Mouse (Mus musculus) MEL (cell line): ENCODE data around the gene Abca5. TPM values are rescaled to one million over a fixed set of nuclear protein-coding genes. Genes with fewer than 3 reads are reported as not detected.

Source experiments
- DNase-seq: peaks from one replicate; pipeline ENCODE4 v3.0.0; 2011; ENCODE audit warnings: low read depth, low spot score
- H3K27ac ChIP-seq: 2 replicates; pipeline ENCODE4 v1.5.1; 2012; ENCODE audit warnings: low read depth, mild to moderate bottlenecking, control low read depth, low read length, moderate library complexity; ENCODE audit not compliant: control insufficient read depth
- H3K27me3 ChIP-seq, 2 experiments: fragments of 150-350 bp in 1 of 2; sonication (generic) in 1 of 2; 2 replicates each; pipeline ENCODE4 v1.6.1; 2012; ENCODE audit warnings: low read length in 2 of 2, mild to moderate bottlenecking in 2 of 2, improper control_type of control experiment in 1 of 2, moderate library complexity in 1 of 2; ENCODE audit not compliant: insufficient read depth in 2 of 2, control insufficient read depth in 1 of 2
- H3K36me3 ChIP-seq, 2 experiments: 2 replicates each; pipeline ENCODE4 v1.6.1; 2012 to 2014; ENCODE audit warnings: low read length in 2 of 2, improper control_type of control experiment in 1 of 2, inconsistent platforms in 1 of 2, mild to moderate bottlenecking in 1 of 2; ENCODE audit not compliant: insufficient read depth in 2 of 2, control insufficient read depth in 1 of 2
- H3K4me1 ChIP-seq, 2 experiments: fragments of 150-350 bp in 1 of 2; sonication (generic) in 1 of 2; 2 replicates each; pipeline ENCODE4 v1.6.1; 2012; ENCODE audit warnings: low read length in 2 of 2, improper control_type of control experiment in 1 of 2, mild to moderate bottlenecking in 1 of 2; ENCODE audit not compliant: insufficient read depth in 2 of 2, control insufficient read depth in 1 of 2
- H3K4me3 ChIP-seq, 2 experiments: fragments of 150-350 bp in 1 of 2; sonication (generic) in 1 of 2; 2 replicates each; pipeline ENCODE4 v1.5.1; 2012; ENCODE audit warnings: low read depth in 2 of 2, low read length in 2 of 2, mild to moderate bottlenecking in 2 of 2, moderate library complexity in 2 of 2, control low read depth in 1 of 2, improper control_type of control experiment in 1 of 2; ENCODE audit not compliant: control insufficient read depth in 1 of 2, insufficient read depth in 1 of 2
- H3K79me2 ChIP-seq: 2 replicates; pipeline ENCODE4 v1.6.1; 2012; ENCODE audit warnings: mild to moderate bottlenecking, low read length, moderate library complexity; ENCODE audit not compliant: control insufficient read depth, poor library complexity, insufficient read depth
- H3K9ac ChIP-seq: 2 replicates; pipeline ENCODE4 v1.6.1; 2012; ENCODE audit warnings: low read depth, mild to moderate bottlenecking, control low read depth, low read length, moderate library complexity; ENCODE audit not compliant: control insufficient read depth, poor library complexity, severe bottlenecking
- H3K9me3 ChIP-seq: fragments of 150-350 bp; sonication (generic); replicated peaks from 2 replicates; pipeline ENCODE4 v1.6.1; 2012; ENCODE audit warnings: mild to moderate bottlenecking, low read length, improper control_type of control experiment, moderate library complexity; ENCODE audit not compliant: insufficient read depth
- CHD1 ChIP-seq: IDR thresholded peaks from 2 replicates; pipeline ENCODE4 v1.6.1; 2012; ENCODE audit warnings: low read depth, mild to moderate bottlenecking, inconsistent platforms, low read length, improper control_type of control experiment
- CHD2 ChIP-seq: IDR thresholded peaks from 2 replicates; pipeline ENCODE4 v1.6.1; 2011; ENCODE audit warnings: low read length, improper control_type of control experiment
- CTCF ChIP-seq, 3 experiments: IDR thresholded peaks in 2 of 3; conservative IDR thresholded peaks in 1 of 3; 2 replicates each; pipeline ENCODE4 v1.5.1; 2011 to 2012; ENCODE audit warnings: low read length in 3 of 3, low read depth in 2 of 3, mild to moderate bottlenecking in 2 of 3, improper control_type of control experiment in 1 of 3, inconsistent platforms in 1 of 3, mixed read lengths in 1 of 3, moderate library complexity in 1 of 3; ENCODE audit not compliant: control insufficient read depth in 1 of 3, insufficient read depth in 1 of 3, poor library complexity in 1 of 3, severe bottlenecking in 1 of 3
- ELF1 ChIP-seq: IDR thresholded peaks from 2 replicates; pipeline ENCODE4 v1.6.1; 2014; ENCODE audit warnings: low read depth, mild to moderate bottlenecking, inconsistent platforms, low read length, improper control_type of control experiment, moderate library complexity
- ETS1 ChIP-seq: IDR thresholded peaks from 2 replicates; pipeline ENCODE4 v1.6.1; 2012; ENCODE audit warnings: low read depth, mild to moderate bottlenecking, inconsistent platforms, low read length, improper control_type of control experiment, moderate library complexity
- GATA1 ChIP-seq: IDR thresholded peaks from 2 replicates; pipeline ENCODE4 v1.6.1; 2011; ENCODE audit warnings: low read depth, low read length, improper control_type of control experiment
- HCFC1 ChIP-seq: IDR thresholded peaks from 2 replicates; pipeline ENCODE4 v1.6.1; 2012; ENCODE audit warnings: low read depth, mild to moderate bottlenecking, inconsistent platforms, low read length, improper control_type of control experiment, moderate library complexity
- MAX ChIP-seq: IDR thresholded peaks from 2 replicates; pipeline ENCODE4 v1.6.1; 2011; ENCODE audit warnings: low read length, improper control_type of control experiment
- MAZ ChIP-seq: IDR thresholded peaks from 2 replicates; pipeline ENCODE4 v1.6.1; 2012; ENCODE audit warnings: low read depth, mild to moderate bottlenecking, inconsistent platforms, low read length, improper control_type of control experiment
- MEF2A ChIP-seq: IDR thresholded peaks from 2 replicates; pipeline ENCODE4 v1.6.1; 2014; ENCODE audit warnings: low read depth, mild to moderate bottlenecking, inconsistent platforms, low read length, improper control_type of control experiment; ENCODE audit not compliant: poor library complexity, insufficient replicate concordance, severe bottlenecking; ENCODE audit errors: extremely low read depth
- MXI1 ChIP-seq: IDR thresholded peaks from 2 replicates; pipeline ENCODE4 v1.6.1; 2011; ENCODE audit warnings: mild to moderate bottlenecking, low read depth, low read length, improper control_type of control experiment
- MYB ChIP-seq: IDR thresholded peaks from 2 replicates; pipeline ENCODE4 v1.6.1; 2011; ENCODE audit warnings: mild to moderate bottlenecking, low read depth, low read length, improper control_type of control experiment
- NELFE ChIP-seq: IDR thresholded peaks from 2 replicates; pipeline ENCODE4 v1.6.1; 2011; ENCODE audit warnings: low read depth, low read length, improper control_type of control experiment
- POLR2AphosphoS2 ChIP-seq: IDR thresholded peaks from 2 replicates; pipeline ENCODE4 v1.6.1; 2011; ENCODE audit warnings: low read length, improper control_type of control experiment
- RAD21 ChIP-seq: IDR thresholded peaks from 2 replicates; pipeline ENCODE4 v1.6.1; 2011; ENCODE audit warnings: mild to moderate bottlenecking, low read depth, low read length, improper control_type of control experiment
- RCOR1 ChIP-seq: IDR thresholded peaks from 2 replicates; pipeline ENCODE4 v1.6.1; 2012; ENCODE audit warnings: low read depth, mild to moderate bottlenecking, inconsistent platforms, low read length, improper control_type of control experiment
- SMC3 ChIP-seq: IDR thresholded peaks from 2 replicates; pipeline ENCODE4 v1.6.1; 2011; ENCODE audit warnings: low read depth, low read length, improper control_type of control experiment
- TAL1 ChIP-seq: IDR thresholded peaks from 2 replicates; pipeline ENCODE4 v1.6.1; 2012; ENCODE audit warnings: mild to moderate bottlenecking, inconsistent platforms, low read length, moderate library complexity, mixed read lengths
- TBP ChIP-seq: IDR thresholded peaks from 2 replicates; pipeline ENCODE4 v1.8.0; 2011; ENCODE audit warnings: low read depth, low read length, improper control_type of control experiment
- TCF12 ChIP-seq: IDR thresholded peaks from 2 replicates; pipeline ENCODE4 v1.6.1; 2014; ENCODE audit warnings: low read depth, mild to moderate bottlenecking, inconsistent platforms, low read length, improper control_type of control experiment, moderate library complexity
- UBTF ChIP-seq: IDR thresholded peaks from 2 replicates; pipeline ENCODE4 v1.6.1; 2012; ENCODE audit warnings: low read depth, mild to moderate bottlenecking, inconsistent platforms, low read length, improper control_type of control experiment, moderate library complexity, borderline replicate concordance; ENCODE audit not compliant: insufficient read depth
- USF1 ChIP-seq: IDR thresholded peaks from 2 replicates; pipeline ENCODE4 v1.6.1; 2014; ENCODE audit warnings: low read depth, mild to moderate bottlenecking, inconsistent platforms, low read length, improper control_type of control experiment, moderate library complexity
- USF2 ChIP-seq, 2 experiments: IDR thresholded peaks; 2 replicates each; pipeline ENCODE4 v1.6.1; 2011 to 2012; ENCODE audit warnings: improper control_type of control experiment in 2 of 2, low read length in 2 of 2, borderline replicate concordance in 1 of 2, inconsistent platforms in 1 of 2, low read depth in 1 of 2, mild to moderate bottlenecking in 1 of 2; ENCODE audit not compliant: insufficient read depth in 1 of 2
- ZC3H11A ChIP-seq: IDR thresholded peaks from 2 replicates; pipeline ENCODE4 v1.6.1; 2012; ENCODE audit warnings: low read depth, mild to moderate bottlenecking, inconsistent platforms, low read length, improper control_type of control experiment
- ZMIZ1 ChIP-seq: IDR thresholded peaks from 2 replicates; pipeline ENCODE4 v1.6.1; 2012; ENCODE audit warnings: low read depth, mild to moderate bottlenecking, inconsistent platforms, low read length, improper control_type of control experiment, moderate library complexity
- polyA plus RNA-seq, 2 experiments: library from polyadenylated mRNA; stranded (reverse) in 1 of 2; unstranded in 1 of 2; fragments of >175 nt in 1 of 2; fragments of >200 nt in 1 of 2; gene quantifications; 2 replicates each; pipeline versions ENCODE4 v1.2.1 to v1.2.4; 2012; ENCODE audit warnings: low replicate concordance in 2 of 2, low read depth in 1 of 2; ENCODE audit not compliant: insufficient read length in 2 of 2, insufficient read depth in 1 of 2, missing spikeins in 1 of 2
- total RNA-seq: library from RNA; depleted of rRNA; stranded (reverse); fragments of 300-350 nt; gene quantifications from 2 replicates; pipeline ENCODE4 v1.2.3, GENCODE M21; 2012

The Abca5 gene
- total and polyA plus RNA-seq, 3 experiments, result 0.35 to 0.78 TPM; not detected in 1

DNA sequence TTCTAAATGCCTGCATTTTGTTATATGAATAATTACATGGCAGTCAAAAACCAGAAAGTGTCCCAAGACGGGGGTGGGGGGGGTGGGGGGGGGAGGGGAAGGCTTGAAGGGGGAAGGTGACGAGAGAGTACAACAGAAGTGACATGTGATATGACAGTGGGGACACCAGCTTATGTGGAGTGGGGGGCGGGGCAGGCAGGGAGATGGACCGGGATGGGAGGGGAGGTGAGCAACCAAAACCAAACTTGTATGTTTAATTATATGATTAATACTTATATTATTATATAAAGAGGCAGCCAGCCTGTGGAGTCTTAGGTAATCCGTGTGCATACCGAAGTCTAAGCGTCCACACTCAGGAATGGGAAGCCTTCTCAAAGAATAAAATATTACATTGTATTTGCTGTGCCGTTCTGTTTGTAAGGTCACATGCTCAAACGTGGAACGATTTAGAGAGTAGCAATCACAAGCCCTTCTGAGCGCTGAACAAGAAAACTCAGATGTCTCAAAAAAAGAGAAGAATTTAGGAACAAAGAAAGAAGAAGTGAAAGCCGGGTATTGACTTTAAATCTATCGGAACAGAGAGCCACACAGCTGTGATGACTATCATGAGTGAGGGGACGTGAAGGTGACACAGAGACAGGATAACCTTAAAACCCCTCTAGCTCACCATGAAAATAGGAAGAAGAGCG is 34.9 kb upstream of the Abca5 start:
- no peak overlapping the region for H3K9ac ChIP-seq

DNA sequence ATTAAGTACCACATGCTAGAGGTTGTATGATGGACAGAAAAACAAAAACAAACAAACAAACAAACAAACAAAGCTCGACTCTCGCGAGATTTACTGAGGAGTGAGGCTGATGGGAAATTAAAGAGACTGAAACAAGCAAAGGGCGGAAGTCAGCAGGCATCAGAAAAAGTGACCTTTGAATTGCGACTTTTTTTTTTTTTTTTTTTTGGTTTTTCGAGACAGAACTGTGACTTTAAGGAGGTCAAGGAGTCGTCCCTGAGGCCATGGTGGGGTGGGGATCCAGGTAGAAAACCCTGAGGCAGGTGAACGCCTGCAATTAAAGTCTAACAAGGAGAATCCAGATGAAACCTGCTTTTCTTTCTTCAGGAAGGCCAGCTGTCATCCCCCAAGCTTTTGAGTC is 34.3 kb upstream of the Abca5 start:
- no peak for DNase-seq
- TF ChIP-seq ELF1, result no peak
- TF ChIP-seq MEF2A, result no peak
- no peak for TF ChIP-seq RAD21
- TF ChIP-seq TBP, result no peak
- no peak for TF ChIP-seq RCOR1
- TF ChIP-seq UBTF, result no peak
- TF ChIP-seq USF2 (IDR thresholded peaks at IDR 0.05; ENCODE audit: borderline replicate concordance in 1 of 2, insufficient read depth in 1 of 2, low read depth in 1 of 2, low read length in 2 of 2), result no peak
- no peak for TF ChIP-seq USF1
- TF ChIP-seq MAZ, result no peak
- TF ChIP-seq CTCF (IDR thresholded peaks at IDR 0.05 in 2 of 3, conservative IDR thresholded peaks at IDR 0.05 in 1 of 3; ENCODE audit: control insufficient read depth in 1 of 3, insufficient read depth in 1 of 3, low read depth in 2 of 3, low read length in 3 of 3, poor library complexity in 1 of 3, severe bottlenecking in 1 of 3), result no peak
- TF ChIP-seq ZC3H11A, result no peak
- TF ChIP-seq ZMIZ1, result no peak
- TF ChIP-seq TCF12, result no peak
- TF ChIP-seq NELFE, result no peak
- TF ChIP-seq CHD1, result no peak
- no peaks in the 10 kb centered on the region for H3K36me3 ChIP-seq
- H3K79me2 ChIP-seq, result no peaks in the 10 kb centered on the region
- no peaks in the 10 kb centered on the region for H3K4me1 ChIP-seq
- no peak overlapping the region for H3K4me3 ChIP-seq
- H3K9me3 ChIP-seq, result no peaks in the 10 kb centered on the region
- no peaks in the 10 kb centered on the region; a peak in 2 of 4 replicates for H3K27me3 ChIP-seq
- no peak overlapping the region for H3K9ac ChIP-seq
- H3K27ac ChIP-seq, result no peak overlapping the region

More for the DNA sequence above, 34.9 kb upstream of the Abca5 start:
- no peaks in the 10 kb centered on the region for H3K79me2 ChIP-seq
- H3K36me3 ChIP-seq, result no peaks in the 10 kb centered on the region
- H3K9me3 ChIP-seq, result no peaks in the 10 kb centered on the region
- no peak for TF ChIP-seq RCOR1
- TF ChIP-seq MYB, result no peak
- TF ChIP-seq TBP, result no peak
- no peak for TF ChIP-seq SMC3
- no peak for TF ChIP-seq GATA1
- TF ChIP-seq TAL1, result no peak
- no peak for TF ChIP-seq USF2 (IDR thresholded peaks at IDR 0.05; ENCODE audit: borderline replicate concordance in 1 of 2, insufficient read depth in 1 of 2, low read depth in 1 of 2, low read length in 2 of 2)
- TF ChIP-seq POLR2AphosphoS2, result no peak
- TF ChIP-seq ZMIZ1, result no peak
- TF ChIP-seq MAX, result no peak
- no peak for TF ChIP-seq ETS1
- no peak for TF ChIP-seq HCFC1
- no peak for TF ChIP-seq RAD21
- TF ChIP-seq CHD2, result no peak
- no peak for TF ChIP-seq MXI1
- H3K27me3 ChIP-seq, result no peaks in the 10 kb centered on the region; a peak in 2 of 4 replicates
- no peak for DNase-seq
- H3K4me1 ChIP-seq, result no peaks in the 10 kb centered on the region
- no peak overlapping the region for H3K27ac ChIP-seq
- H3K4me3 ChIP-seq, result no peak overlapping the region
